Mouse (Mus musculus): Measurements from ENCODE around the gene 2410131K14Rik.
A peak's percentile ranks its signal among the peaks of the same experiment; 100 is the strongest.

Gene 2410131K14Rik

GRCm38 (mm10) chr5:118244606-118245443 is at the start of gene 2410131K14Rik, which contains the start of gene Rnft2:
Gene 2410131K14Rik (plus strand): TSS chr5:118245227.
Gene Rnft2 (minus strand): TSS chr5:118245116.
- DNase-seq, result peak; percentile 100

- DNase-seq, result no peak
Measured at GRCm38 (mm10) chr5:118197421-118197820, 47.6 kb upstream of the 2410131K14Rik start.

GRCm38 (mm10) chr5:118199670-118200069 is 45.4 kb upstream of the 2410131K14Rik start:
- DNase-seq, result no peak

GRCm38 (mm10) chr5:118204675-118205440 is 40.2 kb upstream of the 2410131K14Rik start:
- DNase-seq, result no peak

- DNase-seq, result no peak
Measured at GRCm38 (mm10) chr5:118205852-118206251, 39.2 kb upstream of the 2410131K14Rik start.

DNA sequence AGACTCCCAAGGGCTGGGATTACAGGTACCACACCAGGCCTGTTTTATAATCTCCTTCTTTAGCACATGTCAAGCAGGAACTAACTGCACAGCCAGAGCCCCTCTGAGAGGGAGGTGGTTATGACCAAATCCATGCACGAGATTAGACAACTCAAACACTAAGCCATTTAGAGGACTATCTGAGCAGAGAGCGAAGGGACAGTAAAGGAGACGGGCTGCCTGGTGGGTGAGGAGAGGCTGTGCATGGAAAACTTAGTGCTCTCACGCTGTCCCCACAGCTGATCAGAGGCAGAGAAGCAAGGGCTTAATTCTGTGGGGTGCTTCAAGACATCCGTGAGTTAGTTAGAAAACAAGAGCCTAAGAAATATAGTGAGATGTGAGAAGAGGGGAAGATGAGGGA is 31.0 kb upstream of the 2410131K14Rik start:
- DNase-seq, result no peak

- DNase-seq, result peak; percentile 79 to 88
Measured at GRCm38 (mm10) chr5:118214418-118215154, 30.4 kb upstream of the 2410131K14Rik start.

DNA sequence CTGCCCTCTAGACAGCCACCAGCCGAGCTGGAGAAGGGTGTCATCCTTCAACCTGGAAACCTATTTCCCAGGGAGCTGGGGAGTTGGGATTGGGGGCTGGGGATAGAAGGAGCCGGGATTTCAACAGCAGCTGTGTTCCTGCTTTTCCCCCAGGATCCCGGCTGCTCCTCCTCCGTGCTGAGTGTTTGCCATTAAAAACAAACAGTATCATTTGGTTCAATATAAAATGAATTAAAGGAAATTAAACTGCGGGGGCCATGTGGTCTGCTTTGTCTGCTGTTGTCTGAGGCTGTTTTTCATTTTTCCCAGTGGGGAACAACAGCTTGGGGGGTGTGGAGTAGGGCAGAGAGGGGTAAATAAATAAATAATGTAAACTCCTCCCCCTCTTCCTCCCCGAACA is 27.6 kb upstream of the 2410131K14Rik start:
- no peak for DNase-seq

DNA sequence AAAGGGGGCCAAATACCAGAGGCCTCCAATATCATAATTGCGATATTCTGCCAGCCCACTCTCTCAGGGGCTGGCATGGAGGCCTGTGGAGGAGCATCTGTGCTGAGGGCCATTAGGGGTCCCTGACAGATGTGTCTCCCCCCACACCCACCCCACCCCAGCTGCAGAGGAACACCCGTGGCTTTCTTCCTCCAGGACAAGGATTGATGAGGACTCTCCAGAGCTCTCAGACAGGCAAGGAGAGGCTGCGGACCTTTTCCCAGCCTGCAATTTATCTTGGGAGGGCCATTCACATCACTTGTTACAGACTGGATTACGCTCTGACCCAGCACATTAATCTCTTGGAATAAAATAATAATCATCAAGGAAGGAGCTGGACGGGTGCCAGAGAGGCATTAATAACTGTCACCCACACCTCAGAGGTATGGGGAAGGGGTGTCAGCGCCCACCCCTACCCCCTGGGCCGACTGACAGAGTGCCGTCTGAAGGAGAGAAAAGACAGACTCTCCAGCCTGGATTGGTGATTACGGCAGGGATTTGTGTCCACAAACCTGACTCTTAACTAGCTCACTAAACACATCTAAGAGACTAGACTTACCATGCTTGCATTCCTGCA is 21.8 kb upstream of the 2410131K14Rik start:
- no peak for DNase-seq

DNA sequence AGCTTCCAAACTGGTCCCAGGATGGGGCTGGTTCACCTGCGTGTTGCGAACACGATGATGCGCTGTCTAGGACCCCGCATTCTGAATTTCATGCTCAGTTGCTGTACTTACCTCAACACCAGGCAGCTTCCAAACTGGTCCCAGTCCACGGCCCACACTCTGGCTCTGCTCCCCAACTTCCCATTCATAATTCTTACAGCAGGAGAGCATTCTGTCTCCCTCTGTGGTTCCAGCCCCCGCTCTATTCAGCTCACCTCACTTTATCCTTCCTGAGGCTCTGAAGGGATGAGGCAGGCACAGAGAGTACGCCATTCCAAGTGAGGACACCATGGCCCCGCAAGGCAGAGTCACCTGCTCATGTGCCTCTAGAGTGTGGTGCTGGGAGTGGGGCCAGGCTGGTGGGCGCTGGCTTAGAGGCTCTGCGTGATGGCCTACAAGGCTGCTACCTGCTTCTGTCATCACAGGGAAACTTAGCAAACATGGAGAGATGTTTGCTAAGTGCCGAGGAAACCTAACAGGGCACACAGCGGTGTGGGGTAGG is 14.9 kb upstream of the 2410131K14Rik start:
- DNase-seq, result no peak

DNA sequence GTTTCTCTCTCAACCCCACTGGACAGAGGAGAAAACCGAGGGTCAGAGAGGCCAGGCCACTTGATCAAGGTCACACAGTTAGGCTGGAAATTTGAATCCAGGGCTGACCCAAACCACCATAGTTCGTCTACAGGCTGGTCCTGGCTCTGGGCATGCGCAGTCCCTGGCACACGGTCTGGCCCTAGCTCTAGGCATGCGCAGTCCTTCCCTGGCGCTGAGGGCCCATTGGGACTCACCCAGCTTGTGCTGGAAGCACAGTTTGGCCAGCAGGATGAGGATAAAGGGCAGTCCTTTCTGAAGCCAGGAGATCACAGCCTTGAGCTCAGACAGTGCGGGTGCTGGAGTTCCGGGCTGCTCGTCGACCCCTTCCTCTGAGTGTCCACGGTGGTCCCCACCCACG is 8.1 kb upstream of the 2410131K14Rik start:
- no peak for DNase-seq

DNA sequence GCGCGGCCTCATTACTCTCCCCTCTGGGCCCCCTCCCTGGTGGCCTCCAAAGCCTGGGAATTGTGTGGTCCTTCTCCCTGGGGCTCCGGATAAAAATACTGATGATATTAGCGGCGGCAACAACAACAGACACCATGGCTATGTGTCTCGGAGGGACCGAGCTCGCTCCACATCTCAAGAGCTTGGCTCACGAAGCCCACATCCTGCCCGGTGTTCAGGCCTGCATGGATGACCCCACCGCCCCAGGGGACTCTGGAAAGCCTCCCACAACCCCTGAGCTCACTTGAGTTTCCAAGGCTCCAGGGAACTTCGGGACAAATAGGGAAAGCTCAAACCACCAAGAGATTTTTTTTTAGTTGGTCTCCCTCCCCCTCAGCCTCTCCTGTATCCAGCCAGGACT is 5.4 kb upstream of the 2410131K14Rik start:
- no peak for DNase-seq

DNA sequence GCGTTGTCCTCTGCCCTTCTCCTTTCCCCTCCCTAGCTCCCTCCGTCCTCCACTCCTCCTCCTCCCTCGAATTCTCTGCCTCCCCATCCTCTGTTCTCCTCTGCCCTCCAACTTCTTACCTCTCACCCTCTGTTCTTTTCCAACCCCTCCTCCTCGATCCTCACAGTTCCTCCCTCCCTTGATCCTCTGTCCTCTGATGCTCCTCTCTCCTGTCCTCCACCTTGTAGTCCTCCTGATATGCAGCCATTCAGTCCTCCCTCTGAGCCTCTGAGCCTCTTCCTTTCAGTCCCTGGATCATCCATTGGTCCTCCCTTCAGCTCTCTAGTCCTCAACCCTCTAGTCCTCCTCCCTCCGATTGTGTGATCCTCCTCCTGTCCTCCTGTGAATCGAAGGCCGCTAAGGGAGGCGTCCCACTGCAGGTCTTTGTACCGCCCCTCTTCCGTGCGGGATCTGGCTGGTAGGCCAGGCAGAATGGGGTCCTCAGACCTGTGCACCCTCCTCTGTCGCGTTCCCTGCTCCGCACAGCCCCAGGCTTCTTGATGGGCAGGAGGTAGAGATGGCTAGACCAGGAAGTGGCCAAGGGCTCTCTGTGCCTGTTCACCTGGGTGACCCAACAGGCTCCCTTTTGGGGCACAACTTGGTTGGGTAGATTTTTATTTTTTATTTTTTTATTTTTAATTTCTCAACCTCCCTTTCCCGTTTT is 730 bp downstream of the 2410131K14Rik start:
- DNase-seq, result no peak

DNA sequence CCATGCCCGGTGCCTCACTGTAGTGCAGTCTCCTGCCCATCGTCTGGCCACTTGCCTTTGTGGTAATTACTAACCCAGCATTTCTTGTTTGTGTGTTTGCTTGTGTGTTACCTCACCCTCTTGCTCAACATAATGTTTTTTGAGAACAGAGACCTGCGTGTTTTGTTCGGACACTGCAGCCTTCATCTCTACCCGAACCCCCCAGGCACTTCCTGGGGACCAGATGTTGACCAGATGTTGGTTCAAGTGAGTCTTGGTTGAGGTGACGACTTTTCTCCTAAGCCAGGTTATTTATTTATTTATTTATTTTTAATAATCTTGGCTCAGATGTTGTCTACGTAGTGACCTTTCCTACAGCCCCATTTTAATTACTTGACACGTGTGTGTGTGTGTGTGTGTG is 2.4 kb downstream of the 2410131K14Rik start:
- no peak for DNase-seq

GRCm38 (mm10) chr5:118250987-118251386 is 6.0 kb downstream of the 2410131K14Rik start:
- DNase-seq, result no peak

GRCm38 (mm10) chr5:118253551-118253950 is 8.5 kb downstream of the 2410131K14Rik start:
- DNase-seq, result no peak

DNA sequence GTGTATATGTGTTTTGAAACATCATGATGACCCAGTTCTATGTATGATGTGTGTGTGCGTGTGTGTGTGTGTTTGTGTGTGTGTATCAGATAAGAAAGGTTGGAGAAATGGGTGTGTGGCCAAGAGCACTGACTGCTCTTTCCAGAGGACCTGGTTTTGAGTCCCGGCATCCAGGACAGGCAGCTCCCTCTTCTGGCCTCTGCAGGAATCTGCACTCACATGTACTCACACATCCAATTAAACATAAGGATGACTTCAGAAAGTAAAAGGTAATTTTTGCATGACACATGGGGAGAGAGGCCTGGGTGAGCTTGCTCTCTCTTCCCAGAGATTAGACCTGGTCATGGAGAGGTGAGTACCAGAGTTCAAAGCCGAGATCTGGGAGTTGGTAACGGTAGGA is 12.0 kb downstream of the 2410131K14Rik start:
- no peak for DNase-seq

GRCm38 (mm10) chr5:118259152-118259551 is 14.1 kb downstream of the 2410131K14Rik start:
- peak in 1 of 2 experiments; percentile 39 for DNase-seq

DNA sequence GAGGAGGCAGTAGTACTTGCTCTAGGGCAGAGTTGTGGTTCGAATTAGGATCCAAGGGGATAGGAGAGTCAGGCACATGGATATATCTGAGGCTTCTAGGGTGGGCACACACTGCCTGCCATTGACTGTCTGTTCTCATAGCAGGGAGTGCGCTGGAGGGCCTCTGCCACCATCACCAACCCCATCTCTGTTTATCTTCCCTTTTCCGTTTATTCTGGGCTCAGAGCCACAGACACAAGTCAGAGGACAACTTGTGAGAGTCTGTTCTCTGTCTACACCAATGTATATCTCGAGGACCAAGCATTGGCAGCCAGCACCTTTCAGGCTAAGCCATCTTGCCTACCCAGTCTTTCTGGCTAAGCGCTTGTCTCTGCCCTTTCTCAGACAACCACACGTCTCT is 14.6 kb downstream of the 2410131K14Rik start:
- DNase-seq, result peak in 1 of 2 experiments; percentile 54

GRCm38 (mm10) chr5:118260055-118260454 is 15.0 kb downstream of the 2410131K14Rik start:
- DNase-seq, result peak in 1 of 2 experiments; percentile 29

DNA sequence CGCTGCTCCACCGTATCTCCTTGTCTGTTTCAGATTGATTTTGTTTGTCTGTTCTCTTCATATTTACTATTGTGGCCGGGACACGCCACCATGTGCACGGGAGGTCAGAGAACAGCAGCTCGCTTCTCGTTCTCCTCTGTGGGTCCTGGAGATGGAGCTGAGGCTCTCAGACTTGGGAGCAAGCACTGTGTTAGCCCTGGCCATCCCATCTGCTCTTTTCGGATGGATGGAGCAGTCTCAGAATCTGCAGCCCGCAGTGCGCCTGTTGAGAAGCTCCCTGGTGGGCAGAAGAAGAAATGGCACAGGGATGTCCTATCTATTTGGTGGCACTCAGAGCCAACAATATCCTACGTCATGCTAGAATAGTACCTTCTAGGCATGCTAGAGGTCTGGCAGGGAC is 15.6 kb downstream of the 2410131K14Rik start:
- no peak for DNase-seq

- no peak for DNase-seq
Measured at GRCm38 (mm10) chr5:118261181-118261580, 16.2 kb downstream of the 2410131K14Rik start.

Measured in lung, adult 18-20 months (tissue).